Mouse (Mus musculus): ENCODE results near the gene Oscar. TPM values are rescaled to one million over a fixed set of nuclear protein-coding genes. Genes with fewer than 3 reads are reported as not detected.

The Oscar gene
- polyA plus RNA-seq, 1 experiment = not detected

GRCm38 (mm10) chr7:3594686-3595085, 21.3 kb downstream of the Oscar start:
- H3K4me3 ChIP-seq = no peak overlapping the region
- TF ChIP-seq TCF3 (IDR thresholded peaks at IDR 0.05; ENCODE audit: insufficient read length, low read depth) (no peak), E2F4 (IDR thresholded peaks at IDR 0.05; ENCODE audit: insufficient read depth) (no peak), MYOD1 (IDR thresholded peaks at IDR 0.05; ENCODE audit: control insufficient read depth in 1 of 3, insufficient read length in 2 of 3, low read depth in 2 of 3) (no peak), MYOG (IDR thresholded peaks at IDR 0.05; ENCODE audit: control insufficient read depth in 1 of 3, insufficient read depth in 1 of 3, insufficient read length in 2 of 3, low read depth in 2 of 3) (no peak), TCF12 (IDR thresholded peaks at IDR 0.05; ENCODE audit: insufficient read depth, poor library complexity, severe bottlenecking) (no peak), MAX (IDR thresholded peaks at IDR 0.05; ENCODE audit: low read depth) (no peak), REST (IDR thresholded peaks at IDR 0.05; ENCODE audit: insufficient read depth, insufficient read length) (no peak), USF1 (IDR thresholded peaks at IDR 0.05; ENCODE audit: low read depth) (no peak), CEBPB (IDR thresholded peaks at IDR 0.05; ENCODE audit: insufficient read depth, poor library complexity, severe bottlenecking) (no peak), POLR2A (IDR thresholded peaks at IDR 0.05; ENCODE audit: insufficient read length, low read depth) (no peak), POLR2AphosphoS2 (IDR thresholded peaks at IDR 0.05; ENCODE audit: insufficient read length, low read depth) (no peak), SRF (IDR thresholded peaks at IDR 0.05; ENCODE audit: control insufficient read depth, insufficient read length, low read depth) (no peak)

GRCm38 (mm10) chr7:3593855-3594254, 22.1 kb downstream of the Oscar start:
- Histone ChIP-seq H3K36me3 (ENCODE audit: control insufficient read depth, insufficient read depth) (no peaks in the 10 kb centered on the region), H3K27me3 (ENCODE audit: control insufficient read depth, insufficient read depth, insufficient read length) (no peaks in the 10 kb centered on the region), H3K4me3 (no peak overlapping the region), H3K4me2 (ENCODE audit: low read depth) (no peak overlapping the region), H3ac (ENCODE audit: control insufficient read depth, insufficient read length) (no peak overlapping the region), H3K79me2 (ENCODE audit: control insufficient read depth, insufficient read depth) (no peaks in the 10 kb centered on the region)
- TF ChIP-seq CEBPB (IDR thresholded peaks at IDR 0.05; ENCODE audit: insufficient read depth, poor library complexity, severe bottlenecking) (no peak), SRF (IDR thresholded peaks at IDR 0.05; ENCODE audit: control insufficient read depth, insufficient read length, low read depth) (no peak), REST (IDR thresholded peaks at IDR 0.05; ENCODE audit: insufficient read depth, insufficient read length) (no peak), MYOD1 (IDR thresholded peaks at IDR 0.05; ENCODE audit: control insufficient read depth in 1 of 3, insufficient read length in 2 of 3, low read depth in 2 of 3) (no peak), TCF12 (IDR thresholded peaks at IDR 0.05; ENCODE audit: insufficient read depth, poor library complexity, severe bottlenecking) (no peak), MAX (IDR thresholded peaks at IDR 0.05; ENCODE audit: low read depth) (no peak), POLR2AphosphoS2 (IDR thresholded peaks at IDR 0.05; ENCODE audit: insufficient read length, low read depth) (no peak), USF1 (IDR thresholded peaks at IDR 0.05; ENCODE audit: low read depth) (no peak), TCF3 (IDR thresholded peaks at IDR 0.05; ENCODE audit: insufficient read length, low read depth) (no peak), E2F4 (IDR thresholded peaks at IDR 0.05; ENCODE audit: insufficient read depth) (no peak), POLR2A (IDR thresholded peaks at IDR 0.05; ENCODE audit: insufficient read length, low read depth) (no peak), MYOG (IDR thresholded peaks at IDR 0.05; ENCODE audit: control insufficient read depth in 1 of 3, insufficient read depth in 1 of 3, insufficient read length in 2 of 3, low read depth in 2 of 3) (no peak)

More at GRCm38 (mm10) chr7:3594686-3595085, 21.3 kb downstream of the Oscar start:
- no peaks in the 10 kb centered on the region for H3K79me2 ChIP-seq (ENCODE audit: control insufficient read depth, insufficient read depth)
- H3K36me3 ChIP-seq (ENCODE audit: control insufficient read depth, insufficient read depth) = no peaks in the 10 kb centered on the region
- no peak overlapping the region for H3K4me2 ChIP-seq (ENCODE audit: low read depth)
- H3K27me3 ChIP-seq (ENCODE audit: control insufficient read depth, insufficient read depth, insufficient read length) = no peaks in the 10 kb centered on the region
- H3ac ChIP-seq (ENCODE audit: control insufficient read depth, insufficient read length) = no peak overlapping the region

- Histone ChIP-seq H3ac (ENCODE audit: control insufficient read depth, insufficient read length) (no peak overlapping the region), H3K4me2 (ENCODE audit: low read depth) (no peak overlapping the region), H3K79me2 (ENCODE audit: control insufficient read depth, insufficient read depth) (no peaks in the 10 kb centered on the region), H3K4me3 (no peak overlapping the region), H3K36me3 (ENCODE audit: control insufficient read depth, insufficient read depth) (no peaks in the 10 kb centered on the region), H3K27me3 (ENCODE audit: control insufficient read depth, insufficient read depth, insufficient read length) (no peaks in the 10 kb centered on the region)
- TF ChIP-seq POLR2AphosphoS2 (IDR thresholded peaks at IDR 0.05; ENCODE audit: insufficient read length, low read depth) = no peak
- TF ChIP-seq REST (IDR thresholded peaks at IDR 0.05; ENCODE audit: insufficient read depth, insufficient read length) = no peak
- no peak for TF ChIP-seq MYOD1 (IDR thresholded peaks at IDR 0.05; ENCODE audit: control insufficient read depth in 1 of 3, insufficient read length in 2 of 3, low read depth in 2 of 3)
- TF ChIP-seq TCF3 (IDR thresholded peaks at IDR 0.05; ENCODE audit: insufficient read length, low read depth) = no peak
- TF ChIP-seq MYOG (IDR thresholded peaks at IDR 0.05; ENCODE audit: control insufficient read depth in 1 of 3, insufficient read depth in 1 of 3, insufficient read length in 2 of 3, low read depth in 2 of 3) = no peak
- no peak for TF ChIP-seq SRF (IDR thresholded peaks at IDR 0.05; ENCODE audit: control insufficient read depth, insufficient read length, low read depth)
- TF ChIP-seq E2F4 (IDR thresholded peaks at IDR 0.05; ENCODE audit: insufficient read depth) = no peak
- TF ChIP-seq TCF12 (IDR thresholded peaks at IDR 0.05; ENCODE audit: insufficient read depth, poor library complexity, severe bottlenecking) = no peak
- no peak for TF ChIP-seq CEBPB (IDR thresholded peaks at IDR 0.05; ENCODE audit: insufficient read depth, poor library complexity, severe bottlenecking)
- TF ChIP-seq MAX (IDR thresholded peaks at IDR 0.05; ENCODE audit: low read depth) = no peak
- TF ChIP-seq USF1 (IDR thresholded peaks at IDR 0.05; ENCODE audit: low read depth) = no peak
- TF ChIP-seq POLR2A (IDR thresholded peaks at IDR 0.05; ENCODE audit: insufficient read length, low read depth) = no peak
Measured at GRCm38 (mm10) chr7:3591534-3591933, 24.4 kb downstream of the Oscar start.

GRCm38 (mm10) chr7:3590550-3590949, 25.4 kb downstream of the Oscar start:
- H3K4me2 ChIP-seq (ENCODE audit: low read depth) = no peak overlapping the region
- no peak overlapping the region for H3ac ChIP-seq (ENCODE audit: control insufficient read depth, insufficient read length)
- no peaks in the 10 kb centered on the region for H3K79me2 ChIP-seq (ENCODE audit: control insufficient read depth, insufficient read depth)
- H3K27me3 ChIP-seq (ENCODE audit: control insufficient read depth, insufficient read depth, insufficient read length) = no peaks in the 10 kb centered on the region
- no peak for TF ChIP-seq USF1 (IDR thresholded peaks at IDR 0.05; ENCODE audit: low read depth)
- TF ChIP-seq POLR2AphosphoS2 (IDR thresholded peaks at IDR 0.05; ENCODE audit: insufficient read length, low read depth) = no peak
- TF ChIP-seq E2F4 (IDR thresholded peaks at IDR 0.05; ENCODE audit: insufficient read depth) = no peak
- no peak for TF ChIP-seq REST (IDR thresholded peaks at IDR 0.05; ENCODE audit: insufficient read depth, insufficient read length)
- H3K4me3 ChIP-seq = no peak overlapping the region
- H3K36me3 ChIP-seq (ENCODE audit: control insufficient read depth, insufficient read depth) = no peaks in the 10 kb centered on the region

- Histone ChIP-seq H3ac (ENCODE audit: control insufficient read depth, insufficient read length) (no peak overlapping the region), H3K4me3 (no peak overlapping the region), H3K4me2 (ENCODE audit: low read depth) (no peak overlapping the region), H3K36me3 (ENCODE audit: control insufficient read depth, insufficient read depth) (no peaks in the 10 kb centered on the region), H3K27me3 (ENCODE audit: control insufficient read depth, insufficient read depth, insufficient read length) (no peaks in the 10 kb centered on the region), H3K79me2 (ENCODE audit: control insufficient read depth, insufficient read depth) (no peaks in the 10 kb centered on the region)
- no peak for TF ChIP-seq REST (IDR thresholded peaks at IDR 0.05; ENCODE audit: insufficient read depth, insufficient read length)
Measured at GRCm38 (mm10) chr7:3587292-3587691, 28.7 kb downstream of the Oscar start.
